Mouse (Mus musculus) neural tube, embryonic 15.5 days (tissue): ENCODE data around the gene Tubgcp3. TPM values are rescaled to one million over a fixed set of nuclear protein-coding genes. Genes with fewer than 3 reads are reported as not detected.
"Not testable (repeated sequence)": the region's sequence is repeated elsewhere in the genome, so short reads cannot be mapped to it uniquely, and the experiment has no call there.

Experiments used
- ATAC-seq: fragments of 200-750 bp; cut with Nextera tagmentation; 2 replicates; pipeline ENCODE4 v1.8.0; 2017; ENCODE audit warnings: mild to moderate bottlenecking, moderate TSS enrichment, moderate library complexity; ENCODE audit not compliant: low FRiP score
- H3K27ac ChIP-seq: fragments of 300-500 bp; sonication (generic); replicated peaks from 2 replicates; pipeline ENCODE4 v1.5.1; 2015; ENCODE audit warnings: mild to moderate bottlenecking, inconsistent platforms
- H3K27me3 ChIP-seq: fragments of 300-500 bp; sonication (generic); replicated peaks from 2 replicates; pipeline ENCODE4 v1.6.1; 2015; ENCODE audit warnings: inconsistent platforms
- H3K36me3 ChIP-seq: fragments of 300-500 bp; sonication (generic); 2 replicates; pipeline ENCODE4 v1.6.1; 2015; ENCODE audit warnings: inconsistent platforms
- H3K4me1 ChIP-seq: fragments of 300-500 bp; sonication (generic); 2 replicates; pipeline ENCODE4 v1.6.1; 2015; ENCODE audit warnings: inconsistent platforms
- H3K4me2 ChIP-seq: fragments of 300-500 bp; sonication (generic); 2 replicates; pipeline ENCODE4 v1.6.1; 2015; ENCODE audit warnings: inconsistent platforms, mild to moderate bottlenecking, moderate library complexity
- H3K4me3 ChIP-seq: fragments of 300-500 bp; sonication (generic); replicated peaks from 2 replicates; pipeline ENCODE4 v1.5.1; 2015; ENCODE audit warnings: mild to moderate bottlenecking, inconsistent platforms
- H3K9ac ChIP-seq: fragments of 300-500 bp; sonication (generic); replicated peaks from 2 replicates; pipeline ENCODE4 v1.6.1; 2015; ENCODE audit warnings: mild to moderate bottlenecking, inconsistent platforms
- H3K9me3 ChIP-seq: fragments of 300-500 bp; sonication (generic); replicated peaks from 2 replicates; pipeline ENCODE4 v1.6.1; 2016; ENCODE audit warnings: inconsistent platforms
- WGBS: fragments of 180-500 bp; shearing (Covaris S2); methylation state at CpG from one replicate; pipeline ENCODE4 v1.1.7; 2015; ENCODE audit warnings: mixed read lengths; 5-methylcytosine and 5-hydroxymethylcytosine counted together
- polyA plus RNA-seq: library from polyadenylated mRNA; unstranded; fragments of >200 nt; fragmentation: Nextera tagmentation; extraction: Ambion mirVana; gene quantifications from 2 replicates; pipeline ENCODE4 v1.2.1, GENCODE M21; 2015

The Tubgcp3 gene
- polyA plus RNA-seq, 1 experiment from 2014 or later: 34.7 TPM

GRCm38 (mm10) chr8:12638446-12638845, 33.6 kb downstream of the Tubgcp3 start:
- ATAC-seq: no peak
- Histone ChIP-seq H3K27ac (no peak overlapping the region), H3K9ac (no peak overlapping the region), H3K4me2 (no peak overlapping the region), H3K9me3 (no peaks in the 10 kb centered on the region), H3K27me3 (no peaks in the 10 kb centered on the region), H3K4me3 (no peak overlapping the region), H3K4me1 (no peaks in the 10 kb centered on the region), H3K36me3 (peaks cover 65% of the 10 kb centered on the region)
- WGBS: 96% methylated on average over 11 of the region's 11 CpGs

GRCm38 (mm10) chr8:12635366-12635765, 36.7 kb downstream of the Tubgcp3 start:
- H3K27ac ChIP-seq: no peak overlapping the region
- H3K4me1 ChIP-seq: no peaks in the 10 kb centered on the region
- no peak overlapping the region for H3K4me3 ChIP-seq
- 73% methylated on average over 2 of the region's 2 CpGs for WGBS
- H3K9ac ChIP-seq: no peak overlapping the region
- no peak overlapping the region for H3K4me2 ChIP-seq
- no peak for ATAC-seq
- H3K36me3 ChIP-seq: peaks cover 68% of the 10 kb centered on the region
- no peaks in the 10 kb centered on the region for H3K27me3 ChIP-seq
- H3K9me3 ChIP-seq: no peaks in the 10 kb centered on the region

GRCm38 (mm10) chr8:12629079-12629478, 43.0 kb downstream of the Tubgcp3 start:
- H3K27ac ChIP-seq: no peak overlapping the region
- no peak overlapping the region for H3K4me3 ChIP-seq
- peaks cover 40% of the 10 kb centered on the region for H3K36me3 ChIP-seq
- no peak overlapping the region for H3K9ac ChIP-seq
- ATAC-seq: peak; percentile 77
- no peaks in the 10 kb centered on the region for H3K27me3 ChIP-seq
- no peaks in the 10 kb centered on the region for H3K9me3 ChIP-seq
- 47% methylated on average over 3 of the region's 3 CpGs for WGBS
- H3K4me1 ChIP-seq: peaks cover 20% of the 10 kb centered on the region
- H3K4me2 ChIP-seq: no peak overlapping the region

- Histone ChIP-seq H3K36me3 (peaks cover 40% of the 10 kb centered on the region), H3K4me3 (no peak overlapping the region), H3K4me2 (no peak overlapping the region), H3K27me3 (no peaks in the 10 kb centered on the region), H3K27ac (peak overlapping the region; percentile 54), H3K4me1 (peaks cover 20% of the 10 kb centered on the region), H3K9me3 (no peaks in the 10 kb centered on the region), H3K9ac (no peak overlapping the region)
- peak; percentile 59 for ATAC-seq
- 41% methylated on average over 5 of the region's 5 CpGs for WGBS
Measured at GRCm38 (mm10) chr8:12625890-12626289, 46.2 kb downstream of the Tubgcp3 start.

- no peaks in the 10 kb centered on the region for H3K9me3 ChIP-seq
- H3K4me1 ChIP-seq: peaks cover 19% of the 10 kb centered on the region
- no peaks in the 10 kb centered on the region for H3K27me3 ChIP-seq
- ATAC-seq: no peak
- H3K9ac ChIP-seq: no peak overlapping the region
- H3K4me3 ChIP-seq: no peak overlapping the region
- 89% methylated on average over 18 of the region's 18 CpGs for WGBS
- H3K36me3 ChIP-seq: peaks cover 45% of the 10 kb centered on the region
- no peak overlapping the region for H3K4me2 ChIP-seq
- H3K27ac ChIP-seq: no peak overlapping the region
Measured at GRCm38 (mm10) chr8:12621550-12622222, 50.4 kb downstream of the Tubgcp3 start.

GRCm38 (mm10) chr8:12617369-12617768, 54.7 kb downstream of the Tubgcp3 start:
- 92% methylated on average over 3 of the region's 3 CpGs for WGBS
- not testable (repeated sequence) for H3K4me3 ChIP-seq, H3K9me3 ChIP-seq, H3K27me3 ChIP-seq, ATAC-seq, H3K4me1 ChIP-seq, H3K27ac ChIP-seq, H3K9ac ChIP-seq, H3K4me2 ChIP-seq
- H3K36me3 ChIP-seq: peaks cover 45% of the 10 kb centered on the region

- H3K4me3 ChIP-seq: no peak overlapping the region
- H3K27ac ChIP-seq: no peak overlapping the region
- no peaks in the 10 kb centered on the region for H3K4me1 ChIP-seq
- peaks cover 18% of the 10 kb centered on the region for H3K36me3 ChIP-seq
- H3K27me3 ChIP-seq: peaks cover under 1% of the 10 kb centered on the region; the same call in 1 of the 2 replicates
- H3K9me3 ChIP-seq: no peaks in the 10 kb centered on the region
- no peak for ATAC-seq
- 68% methylated on average over 7 of the region's 7 CpGs for WGBS
- H3K4me2 ChIP-seq: no peak overlapping the region
- H3K9ac ChIP-seq: no peak overlapping the region
Measured at GRCm38 (mm10) chr8:12613201-12613600, 58.8 kb downstream of the Tubgcp3 start.

- no peak for ATAC-seq
- Histone ChIP-seq H3K9me3 (no peaks in the 10 kb centered on the region), H3K4me1 (no peaks in the 10 kb centered on the region), H3K9ac (no peak overlapping the region), H3K4me3 (no peak overlapping the region), H3K36me3 (peaks cover 6% of the 10 kb centered on the region), H3K4me2 (no peak overlapping the region), H3K27ac (no peak overlapping the region), H3K27me3 (peaks cover 7% of the 10 kb centered on the region)
- 60% methylated on average over 12 of the region's 12 CpGs for WGBS
Measured at GRCm38 (mm10) chr8:12609752-12610449, 62.1 kb downstream of the Tubgcp3 start.

GRCm38 (mm10) chr8:12608810-12609209, 63.2 kb downstream of the Tubgcp3 start:
- H3K27ac ChIP-seq: no peak overlapping the region
- H3K27me3 ChIP-seq: peaks cover 7% of the 10 kb centered on the region
- 86% methylated on average over 10 of the region's 10 CpGs for WGBS
- no peaks in the 10 kb centered on the region for H3K9me3 ChIP-seq
- ATAC-seq: no peak
- H3K4me2 ChIP-seq: no peak overlapping the region
- H3K9ac ChIP-seq: no peak overlapping the region
- H3K4me3 ChIP-seq: no peak overlapping the region
- no peaks in the 10 kb centered on the region for H3K36me3 ChIP-seq
- H3K4me1 ChIP-seq: no peaks in the 10 kb centered on the region

GRCm38 (mm10) chr8:12607223-12607622, 64.8 kb downstream of the Tubgcp3 start:
- 27% methylated on average over 6 of the region's 6 CpGs for WGBS
- H3K36me3 ChIP-seq: no peaks in the 10 kb centered on the region
- no peaks in the 10 kb centered on the region for H3K9me3 ChIP-seq

GRCm38 (mm10) chr8:12583785-12584184, 88.3 kb downstream of the Tubgcp3 start:
- Histone ChIP-seq H3K9me3 (no peaks in the 10 kb centered on the region), H3K4me2 (no peak overlapping the region), H3K27me3 (no peaks in the 10 kb centered on the region), H3K9ac (no peak overlapping the region), H3K36me3 (no peaks in the 10 kb centered on the region), H3K27ac (no peak overlapping the region), H3K4me1 (no peaks in the 10 kb centered on the region), H3K4me3 (no peak overlapping the region)
- no peak for ATAC-seq
- WGBS: 94% methylated on average over 5 of the region's 5 CpGs

More at GRCm38 (mm10) chr8:12607223-12607622, 64.8 kb downstream of the Tubgcp3 start:
- Histone ChIP-seq H3K4me2 (no peak overlapping the region), H3K27ac (no peak overlapping the region), H3K4me3 (no peak overlapping the region), H3K4me1 (no peaks in the 10 kb centered on the region), H3K9ac (no peak overlapping the region), H3K27me3 (peaks cover 7% of the 10 kb centered on the region)
- ATAC-seq: peak; percentile 55; the same call in 1 of the 2 replicates

- H3K9me3 ChIP-seq: not testable (repeated sequence)
Measured at GRCm38 (mm10) chr8:12579339-12579999, 92.6 kb downstream of the Tubgcp3 start.

More at GRCm38 (mm10) chr8:12579339-12579999, 92.6 kb downstream of the Tubgcp3 start:
- peak overlapping the region; percentile 11; the same call in 1 of the 2 replicates for H3K4me2 ChIP-seq
- H3K36me3 ChIP-seq, H3K4me1 ChIP-seq, H3K27me3 ChIP-seq, ATAC-seq, H3K9ac ChIP-seq, H3K4me3 ChIP-seq, H3K27ac ChIP-seq: not testable (repeated sequence)
- WGBS: 60% methylated on average over 19 of the region's 19 CpGs
